Mouse (Mus musculus) E14TG2a.4 (cell line): ENCODE measurements at regions not wholly inside any gene's neighbourhood (a gene's known extent, or its start where the extent isn't known, plus 50 kb on each side); places are given as distances from the start of the nearest gene placed in this dataset.
A peak's percentile ranks its signal among the peaks of the same experiment; 100 is the strongest.

Experiments
- H3K27me3 ChIP-seq: 2 replicates; pipeline ENCODE4 v1.6.1; 2014; ENCODE audit warnings: low read length, control low read depth; ENCODE audit not compliant: insufficient read depth
- H3K36me3 ChIP-seq: 2 replicates; pipeline ENCODE4 v1.6.1; 2014; ENCODE audit warnings: low read length, control low read depth; ENCODE audit not compliant: insufficient read depth
- H3K4me1 ChIP-seq: replicated peaks from 2 replicates; pipeline ENCODE4 v1.6.1; 2014; ENCODE audit warnings: low read depth, low read length, control low read depth
- H3K4me3 ChIP-seq: replicated peaks from 2 replicates; pipeline ENCODE4 v1.5.1; 2014; ENCODE audit warnings: mild to moderate bottlenecking, low read length
- H3K9me3 ChIP-seq: 2 replicates; pipeline ENCODE4 v1.6.1; 2014; ENCODE audit warnings: low read length, control low read depth
- CTCF ChIP-seq: conservative IDR thresholded peaks from 2 replicates; pipeline ENCODE4 v1.5.1; 2014; ENCODE audit warnings: low read length
- NANOG ChIP-seq: IDR thresholded peaks from 2 replicates; pipeline ENCODE4 v1.6.1; 2014; ENCODE audit warnings: borderline replicate concordance, low read length, mixed read lengths
- POU5F1 ChIP-seq: IDR thresholded peaks from 2 replicates; pipeline ENCODE4 v1.6.1; 2014; ENCODE audit warnings: low read length, borderline replicate concordance

DNA sequence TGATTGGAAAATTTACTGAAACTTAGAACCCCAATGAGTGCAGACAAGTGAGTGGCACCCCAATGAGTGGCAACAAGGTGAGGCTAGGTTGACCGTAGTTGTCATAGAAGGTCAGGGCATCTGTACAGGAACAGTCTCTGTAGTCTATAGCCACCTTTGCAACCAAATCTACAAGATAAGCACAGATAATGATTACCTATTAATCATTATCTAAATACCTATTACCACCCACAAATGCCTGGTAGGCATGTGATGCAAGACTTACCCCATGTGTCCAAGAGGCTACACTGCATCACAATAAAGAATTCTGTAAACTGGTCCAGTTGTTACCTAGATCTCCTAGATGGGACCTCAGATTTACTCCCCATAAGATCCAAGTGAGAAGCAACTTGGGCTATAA lies 778.7 kb downstream of the Cntnap5b start:
- H3K4me1 ChIP-seq = no peaks in the 10 kb centered on the region
- no peaks in the 10 kb centered on the region for H3K36me3 ChIP-seq
- H3K4me3 ChIP-seq = no peak overlapping the region
- TF ChIP-seq CTCF = no peak
- TF ChIP-seq NANOG = no peak
- TF ChIP-seq POU5F1 = no peak
- H3K27me3 ChIP-seq = no peaks in the 10 kb centered on the region
- H3K9me3 ChIP-seq = no peaks in the 10 kb centered on the region

DNA sequence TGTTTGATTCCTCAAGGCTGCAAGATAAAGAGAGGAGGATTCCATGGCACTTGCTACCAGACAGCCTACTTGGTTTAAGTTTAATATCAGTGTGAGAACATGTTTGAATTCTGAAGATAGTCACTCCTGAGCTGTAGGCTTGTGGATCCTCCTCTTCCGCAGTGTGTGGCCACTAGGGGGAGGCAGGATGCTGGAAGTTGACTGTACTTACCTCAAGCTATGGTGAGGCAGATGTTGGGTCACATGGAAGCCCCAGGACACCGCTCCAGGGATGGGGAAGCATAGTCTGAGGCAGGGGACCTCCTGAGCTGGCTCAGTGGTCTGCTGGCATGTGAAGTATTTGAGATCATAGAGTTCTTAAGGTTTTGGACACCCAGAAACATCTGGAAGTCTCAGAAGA lies 784.4 kb downstream of the Cntnap5b start:
- Histone ChIP-seq H3K27me3 (no peaks in the 10 kb centered on the region), H3K4me3 (no peak overlapping the region), H3K9me3 (no peaks in the 10 kb centered on the region), H3K36me3 (no peaks in the 10 kb centered on the region), H3K4me1 (no peaks in the 10 kb centered on the region)
- TF ChIP-seq NANOG (no peak), CTCF (peak; percentile 27; the same call in 1 of the 2 replicates)
